Mouse (Mus musculus) left cerebral cortex, adult 9 months (tissue): ENCODE measurements around the gene Pacrg.

Experiments
- DNase-seq, 2 experiments: peaks; one replicate each; pipeline ENCODE4 v3.0.0; 2022; ENCODE audit warnings: low spot score in 2 of 2

Pacrg gene

DNA sequence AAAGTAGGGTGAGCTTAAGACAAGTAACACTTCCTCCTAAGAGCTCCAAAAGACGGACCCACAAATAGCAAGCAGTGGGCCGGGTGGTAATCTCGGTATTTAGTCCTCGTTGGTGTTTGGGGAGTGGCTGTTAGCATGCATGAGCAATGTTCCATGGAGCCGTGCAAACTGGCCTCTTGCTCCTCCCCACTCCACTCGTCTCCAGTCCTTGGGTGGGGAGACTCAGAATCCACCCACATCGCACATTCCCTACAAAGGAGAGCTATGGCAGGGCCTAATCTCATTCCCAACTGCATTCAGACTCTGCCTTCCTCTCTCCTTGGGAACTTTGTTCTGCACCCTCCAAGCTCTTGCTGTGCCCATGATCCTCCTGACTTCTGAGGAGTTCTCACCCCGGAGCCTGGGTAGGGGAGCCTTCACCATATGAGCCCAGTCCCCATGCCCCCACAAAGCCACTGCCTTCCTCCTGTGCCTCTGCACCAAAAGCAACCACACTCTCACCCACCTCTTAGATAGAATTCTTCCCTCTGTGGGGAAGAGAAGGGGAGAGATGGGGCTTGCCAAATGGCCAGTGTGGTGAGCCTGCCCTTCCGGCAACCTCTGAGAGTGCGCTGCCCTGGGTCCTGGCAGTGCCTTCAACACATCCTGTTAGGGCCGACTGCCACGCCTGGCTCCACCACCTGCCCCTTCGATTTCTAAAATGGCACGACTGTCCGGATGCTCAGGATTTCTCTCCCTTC, 289.2 kb downstream of the Pacrg start:
- peak in 1 of 2 experiments; percentile 17 for DNase-seq

DNA sequence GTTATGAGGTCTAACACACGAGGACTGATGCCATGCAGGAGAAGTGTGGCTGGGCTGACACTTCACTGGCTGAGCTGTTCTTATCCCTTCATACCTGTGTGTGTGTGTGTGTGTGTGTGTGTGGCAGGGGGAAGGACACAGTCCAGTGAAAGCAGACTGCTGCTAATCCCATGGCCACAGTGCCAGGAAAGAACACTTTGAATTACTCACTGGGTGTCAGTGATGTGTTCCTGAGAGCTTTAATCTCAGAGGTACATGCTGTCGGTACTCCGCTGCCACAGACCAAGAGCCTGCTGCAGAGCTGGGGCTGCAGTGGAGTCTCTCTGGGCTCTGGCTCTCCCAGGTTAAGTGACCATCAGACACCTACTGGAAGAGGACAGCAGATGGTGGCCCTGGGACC, 290.3 kb downstream of the Pacrg start:
- DNase-seq, result no peak

GRCm38 (mm10) chr17:10548969-10549368, 291.1 kb downstream of the Pacrg start:
- no peak for DNase-seq

GRCm38 (mm10) chr17:10540772-10541171, 299.3 kb downstream of the Pacrg start:
- DNase-seq, result no peak

DNA sequence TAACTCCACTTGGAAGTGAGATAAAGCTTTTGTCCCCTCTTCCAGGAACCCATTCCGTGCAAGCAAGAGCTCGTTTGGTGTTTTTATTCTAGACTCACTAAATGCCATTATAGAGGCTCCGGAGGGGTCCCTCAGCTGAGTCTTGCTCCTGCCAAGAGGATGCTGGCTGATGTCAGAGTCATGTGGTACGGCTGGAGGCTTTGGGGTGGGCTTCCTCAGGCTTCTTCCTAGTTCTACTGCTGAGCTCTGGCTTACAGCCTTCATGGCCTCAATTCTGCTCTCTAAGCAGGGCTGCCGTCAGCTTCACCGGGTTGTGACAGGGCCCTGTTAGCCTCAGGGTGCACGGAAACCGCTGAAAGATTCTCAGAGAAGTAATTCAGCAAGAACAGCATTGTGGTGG, 305.9 kb downstream of the Pacrg start:
- no peak for DNase-seq

DNA sequence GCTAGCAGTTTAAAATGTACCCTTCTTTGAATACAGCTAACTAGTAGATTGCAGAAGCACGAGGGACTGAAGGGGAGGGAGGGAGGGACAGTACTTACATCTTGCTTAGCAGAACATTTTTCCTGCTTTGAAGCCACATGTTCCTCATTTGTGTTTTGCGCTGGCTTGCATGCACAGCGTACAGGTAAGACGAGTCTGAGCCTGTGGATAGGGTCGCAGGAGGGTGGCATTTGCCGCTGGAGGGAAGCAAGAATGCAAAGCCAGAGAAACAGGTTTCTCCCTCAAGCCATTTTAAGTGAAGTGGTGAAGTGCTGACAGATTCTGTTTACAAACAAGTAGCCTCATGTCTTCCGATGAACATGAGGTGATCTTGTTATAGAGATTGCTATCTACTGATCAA, 306.6 kb downstream of the Pacrg start:
- no peak for DNase-seq

DNA sequence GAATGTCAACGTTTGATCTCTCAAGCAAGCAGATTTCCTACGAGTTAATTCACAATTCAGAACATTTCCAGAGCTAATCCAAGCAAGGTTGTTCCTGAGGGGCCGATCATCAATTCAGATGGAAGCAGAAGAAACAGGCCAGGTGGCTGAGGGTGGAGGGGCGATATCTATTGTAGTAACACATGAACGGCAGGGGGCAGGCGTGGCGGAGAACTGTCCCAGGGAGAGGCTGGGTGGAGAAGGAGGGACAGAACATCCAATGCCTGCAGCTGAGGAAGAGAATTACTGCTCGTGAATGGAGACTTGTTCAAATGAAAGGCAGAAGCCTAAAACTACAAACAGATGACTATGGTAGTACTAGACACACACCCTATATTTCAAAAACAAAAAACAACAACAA, 309.1 kb downstream of the Pacrg start:
- peak in 1 of 2 experiments; percentile 39 for DNase-seq

GRCm38 (mm10) chr17:10529329-10529955, 310.7 kb downstream of the Pacrg start:
- no peak for DNase-seq

DNA sequence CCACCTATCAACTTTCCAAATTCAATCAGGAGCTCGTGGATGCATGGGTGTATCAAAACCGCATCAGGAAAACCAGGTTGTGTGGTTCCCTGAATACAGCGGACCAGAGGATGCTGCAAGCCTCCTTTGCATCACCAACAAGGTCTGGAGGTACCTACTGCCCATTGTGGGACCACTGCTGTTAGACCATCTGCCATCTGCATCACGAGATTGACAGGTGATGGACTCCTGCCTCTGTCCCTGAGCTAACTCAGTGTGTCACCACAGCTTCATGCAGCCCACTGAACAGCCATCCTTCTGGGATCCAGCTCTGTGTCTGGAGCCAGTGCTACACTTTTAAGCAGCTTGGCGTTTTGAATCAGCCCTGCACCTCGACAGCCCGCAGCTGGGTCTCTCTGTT, 318.8 kb downstream of the Pacrg start:
- no peak for DNase-seq

DNA sequence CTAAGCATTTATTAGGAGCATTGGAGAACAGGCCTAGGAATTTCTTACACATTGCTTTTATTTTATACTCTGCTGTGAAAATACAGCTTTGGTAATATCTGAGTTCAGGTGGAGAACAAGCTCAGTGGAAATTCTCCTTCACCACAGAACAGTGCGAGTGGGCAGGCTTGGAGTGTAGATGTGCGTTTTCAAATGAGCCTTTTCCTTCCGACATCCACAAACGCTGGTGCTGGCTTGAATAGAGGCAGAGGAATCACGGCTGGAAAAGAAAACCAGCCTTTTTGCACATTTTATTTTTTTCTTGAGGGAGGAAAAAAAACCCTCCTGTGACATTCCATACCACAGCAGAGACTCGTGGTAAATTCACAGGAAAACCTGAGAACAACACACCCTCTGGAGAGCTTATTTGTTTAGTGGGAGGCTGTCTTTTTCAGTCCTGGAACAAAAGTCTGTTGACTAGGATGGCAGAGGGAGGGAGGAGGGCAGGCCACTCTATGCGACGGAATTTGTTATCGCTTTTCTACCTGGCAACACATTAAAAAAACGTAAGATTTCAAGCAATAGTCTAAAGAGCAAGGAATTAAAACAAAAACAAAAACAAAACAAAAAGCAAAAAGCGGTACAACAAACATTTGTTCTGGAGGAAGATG, 320.5 kb downstream of the Pacrg start:
- no peak for DNase-seq

- DNase-seq, result no peak
Observed at GRCm38 (mm10) chr17:10514812-10515211, 325.3 kb downstream of the Pacrg start.

GRCm38 (mm10) chr17:10510913-10511759, 329.0 kb downstream of the Pacrg start:
- DNase-seq, result no peak

DNA sequence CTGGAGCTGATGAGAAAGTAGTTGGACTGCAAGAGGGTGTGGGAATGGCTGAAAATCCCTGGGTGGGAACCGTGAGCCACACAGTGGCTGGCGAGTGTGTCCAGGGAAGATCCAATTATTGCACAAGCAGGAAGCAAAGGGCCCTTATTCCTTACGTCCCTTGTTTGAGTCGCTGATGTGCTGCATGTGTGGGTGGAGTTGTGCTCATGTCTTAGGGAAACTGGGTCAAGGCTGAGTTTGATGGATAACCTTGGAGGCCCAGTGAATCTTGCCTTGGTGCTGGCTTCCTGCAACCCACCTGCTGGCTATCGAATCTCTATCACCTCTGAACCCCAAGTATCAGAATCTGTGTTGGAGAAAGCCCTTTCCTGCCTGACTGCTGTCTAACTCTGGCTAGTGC, 329.6 kb downstream of the Pacrg start:
- DNase-seq, result no peak

DNA sequence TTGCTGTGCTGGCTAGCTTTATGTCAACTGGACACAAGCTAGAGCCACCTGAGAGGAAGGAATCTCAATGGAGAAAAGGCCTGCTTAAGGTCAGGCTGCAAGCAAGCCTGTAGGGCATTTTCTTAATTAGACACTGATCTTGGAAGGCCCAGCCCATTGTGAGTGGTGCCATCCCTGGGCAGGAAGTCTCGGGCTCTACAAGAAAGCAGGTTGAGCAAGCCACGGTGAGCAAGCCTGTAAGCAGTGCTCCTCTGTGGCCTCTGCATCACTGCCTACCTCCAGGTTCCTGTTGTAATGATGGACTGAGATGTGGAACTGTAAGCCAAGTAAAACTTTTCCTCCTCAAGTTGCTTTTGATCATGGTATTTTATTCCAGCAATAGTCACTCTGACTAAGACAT, 332.0 kb downstream of the Pacrg start:
- DNase-seq, result no peak

GRCm38 (mm10) chr17:10507466-10507865, 332.6 kb downstream of the Pacrg start:
- DNase-seq, result peak; percentile 32 to 58

DNA sequence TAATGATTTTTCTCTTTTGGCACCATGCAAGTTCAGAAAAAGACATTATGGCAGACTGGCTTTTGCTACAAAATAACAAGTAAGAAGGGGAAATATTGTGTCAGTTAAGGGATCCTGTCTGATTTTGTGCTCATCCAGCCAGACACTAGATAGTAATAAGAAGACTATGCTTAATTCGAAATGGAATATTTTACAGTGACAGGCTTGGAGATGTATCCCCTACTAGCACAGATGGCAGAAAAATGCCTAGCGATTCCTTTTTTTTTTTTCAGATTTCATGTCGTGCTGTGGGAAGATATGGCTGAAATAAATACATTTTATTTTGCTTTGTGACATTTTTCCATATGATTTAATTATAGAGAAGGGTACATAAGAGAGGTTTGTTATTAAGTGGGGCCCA, 333.2 kb downstream of the Pacrg start:
- DNase-seq, result no peak

DNA sequence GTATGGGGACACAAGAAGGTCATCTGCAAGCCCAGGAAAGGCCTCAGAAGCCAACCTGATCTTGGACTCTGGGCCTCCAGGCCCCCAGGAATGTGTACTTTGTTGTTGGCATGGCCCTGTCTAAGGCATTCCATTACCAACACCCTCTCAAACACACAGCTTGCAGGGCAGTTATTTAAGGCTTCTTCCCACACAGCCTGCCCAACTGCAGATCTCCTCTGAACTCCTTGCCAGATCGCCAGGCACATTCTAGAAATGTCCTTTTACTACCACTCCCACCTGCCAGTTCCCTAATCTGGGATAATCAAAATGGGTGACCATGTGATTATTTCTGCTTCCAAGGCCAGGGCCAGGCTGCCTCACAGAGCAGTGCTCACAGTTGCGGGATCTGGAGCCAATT, 338.7 kb downstream of the Pacrg start:
- no peak for DNase-seq

- no peak for DNase-seq
Observed at GRCm38 (mm10) chr17:10500795-10501432, 339.2 kb downstream of the Pacrg start.

DNA sequence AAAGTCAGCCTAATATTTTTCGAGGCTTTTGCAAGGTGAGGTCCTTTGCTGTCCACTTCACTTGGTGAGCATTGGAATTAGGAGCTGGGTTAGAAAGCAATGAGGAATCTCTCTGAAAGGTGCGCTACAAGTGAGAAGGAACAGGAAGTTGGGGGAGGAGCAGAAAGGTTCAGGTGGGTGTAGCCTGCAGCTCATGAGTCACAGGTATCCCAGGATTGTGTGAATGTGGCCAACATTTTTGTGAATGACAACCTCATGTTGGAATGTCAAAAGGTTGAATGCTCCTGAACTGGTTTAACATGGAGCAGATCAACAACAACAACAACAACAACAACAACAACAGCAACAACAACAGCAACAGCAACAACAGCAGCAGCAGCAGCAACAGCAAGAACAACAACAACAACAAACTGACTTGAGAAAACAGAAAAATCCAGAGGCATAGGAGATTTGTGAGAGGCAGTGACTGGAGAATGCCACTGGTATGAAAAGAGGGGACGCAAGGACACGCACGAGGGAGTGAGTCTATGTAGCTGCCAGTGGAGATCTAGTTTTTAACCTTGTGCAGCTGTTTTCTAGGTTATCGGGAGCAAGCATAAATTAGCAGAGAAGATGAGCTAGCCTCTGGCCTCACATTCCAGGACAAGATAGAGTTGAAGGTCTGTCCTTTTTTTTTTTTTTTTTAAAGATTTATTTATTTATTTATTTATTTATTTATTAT, 341.0 kb downstream of the Pacrg start:
- DNase-seq, result no peak

- DNase-seq, result no peak
Observed at GRCm38 (mm10) chr17:10497781-10498420, 342.2 kb downstream of the Pacrg start.
